Mouse (Mus musculus) G1E (cell line): ENCODE data around the gene Kcmf1.

Source experiments
- CTCF ChIP-seq: IDR thresholded peaks from 2 replicates; pipeline ENCODE4 v1.5.1; 2012; ENCODE audit warnings: low read depth, low read length, inconsistent platforms, mixed read lengths
- GATA1 ChIP-seq: IDR thresholded peaks from 2 replicates; pipeline ENCODE4 v1.6.1; 2012; ENCODE audit warnings: borderline replicate concordance, low read length, inconsistent platforms, mixed read lengths
- GATA2 ChIP-seq: IDR thresholded peaks from 2 replicates; pipeline ENCODE4 v1.6.1; 2012; ENCODE audit warnings: low read depth, low read length, inconsistent platforms, borderline replicate concordance
- POLR2AphosphoS5 ChIP-seq: IDR thresholded peaks from 2 replicates; pipeline ENCODE4 v1.6.1; 2012; ENCODE audit warnings: low read depth, low read length, inconsistent platforms; ENCODE audit not compliant: insufficient replicate concordance
- TAL1 ChIP-seq: conservative IDR thresholded peaks from 2 replicates; pipeline ENCODE4 v1.6.1; 2012; ENCODE audit warnings: low read depth, low read length, inconsistent platforms, mixed read lengths

DNA sequence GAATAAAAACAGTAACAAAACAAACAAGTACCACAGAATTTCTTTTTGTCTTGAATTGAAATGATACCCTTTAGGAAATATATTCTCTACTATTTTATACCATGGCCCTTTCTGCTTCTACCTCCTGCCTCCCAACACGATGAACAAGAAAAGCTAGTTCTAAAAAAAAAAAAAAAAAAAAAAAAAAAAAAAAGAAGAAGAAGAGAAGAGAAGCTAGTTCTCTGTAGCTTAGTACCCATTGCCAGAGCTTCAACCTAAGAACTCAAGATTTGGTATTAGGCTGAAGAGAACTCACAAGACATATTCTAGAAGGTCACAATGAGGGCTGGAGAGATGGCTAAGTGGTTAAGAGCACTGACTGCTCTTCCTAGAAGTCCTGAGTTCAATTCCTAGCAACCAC, 14.5 kb downstream of the Kcmf1 start:
- no peak for TF ChIP-seq TAL1
- TF ChIP-seq CTCF, result no peak
- no peak for TF ChIP-seq GATA2
- TF ChIP-seq POLR2AphosphoS5, result no peak
- no peak for TF ChIP-seq GATA1
